Mouse (Mus musculus) liver, adult 2 months (tissue): ENCODE results near the gene Oas2. TPM values are rescaled to one million over a fixed set of nuclear protein-coding genes. Genes with fewer than 3 reads are reported as not detected.

ENCODE experiments used
- DNase-seq: peaks from one replicate; pipeline ENCODE4 v3.0.0-alpha.2; 2011; ENCODE audit warnings: low read depth, low spot score; ENCODE audit errors: extremely low read depth
- H3K27ac ChIP-seq: fragments of 200-500 bp; replicated peaks from 2 replicates; pipeline ENCODE4 v1.5.1; 2012; ENCODE audit warnings: low read depth, mild to moderate bottlenecking, control low read depth, inconsistent platforms, low read length; ENCODE audit not compliant: insufficient read depth
- H3K27me3 ChIP-seq: fragments of 200-500 bp; 2 replicates; pipeline ENCODE4 v1.6.1; 2012; ENCODE audit warnings: mild to moderate bottlenecking, moderate library complexity, low read length, inconsistent platforms; ENCODE audit not compliant: control insufficient read depth, insufficient read depth
- H3K36me3 ChIP-seq: fragments of 200-500 bp; 2 replicates; pipeline ENCODE4 v1.6.1; 2012; ENCODE audit warnings: low read length, inconsistent platforms; ENCODE audit not compliant: control insufficient read depth, insufficient read depth
- H3K4me1 ChIP-seq: fragments of 200-500 bp; 2 replicates; pipeline ENCODE4 v1.6.1; 2011; ENCODE audit warnings: low read length; ENCODE audit not compliant: control insufficient read depth, insufficient read depth
- H3K4me3 ChIP-seq: fragments of 200-500 bp; 2 replicates; pipeline ENCODE4 v1.5.1; 2011; ENCODE audit warnings: low read depth, mild to moderate bottlenecking, control low read depth, low read length, moderate library complexity; ENCODE audit not compliant: insufficient read depth
- H3K79me2 ChIP-seq: fragments of 200-500 bp; 2 replicates; pipeline ENCODE4 v1.6.1; 2012; ENCODE audit warnings: inconsistent platforms, mild to moderate bottlenecking, low read length, moderate library complexity; ENCODE audit not compliant: control insufficient read depth, insufficient read depth
- H3K9ac ChIP-seq: fragments of 200-500 bp; 2 replicates; pipeline ENCODE4 v1.6.1; 2012; ENCODE audit warnings: low read depth, mild to moderate bottlenecking, control low read depth, inconsistent platforms, low read length
- CTCF ChIP-seq: fragments of 200-500 bp; IDR thresholded peaks from 2 replicates; pipeline ENCODE4 v1.5.1; 2011; ENCODE audit warnings: low read depth, low read length, control low read depth
- POLR2A ChIP-seq: fragments of 200-500 bp; IDR thresholded peaks from 2 replicates; pipeline ENCODE4 v1.6.1; 2011; ENCODE audit warnings: low read length, control low read depth; ENCODE audit not compliant: insufficient read depth; ENCODE audit errors: extremely low read depth
- WGBS: fragments of 180-500 bp; shearing (Covaris S2); methylation state at CpG from one replicate; pipeline ENCODE4 v1.1.7; 2018; 5-methylcytosine and 5-hydroxymethylcytosine counted together
- polyA plus RNA-seq: library from polyadenylated mRNA; depleted of rRNA; stranded (reverse); fragments of >200 nt; gene quantifications from 2 replicates; pipeline ENCODE4 v1.2.3, GENCODE M21; 2012
- total RNA-seq: library from RNA; depleted of rRNA; stranded (reverse); fragments of >200 nt; gene quantifications from 2 replicates; pipeline ENCODE4 v1.2.3, GENCODE M21; 2014

Gene Oas2
- total and polyA plus RNA-seq, 2 experiments: 1.8 to 5.4 TPM

- Histone ChIP-seq H3K36me3 (no peaks in the 10 kb centered on the region), H3K4me3 (no peak overlapping the region), H3K9ac (no peak overlapping the region), H3K4me1 (no peaks in the 10 kb centered on the region), H3K79me2 (no peaks in the 10 kb centered on the region), H3K27me3 (no peaks in the 10 kb centered on the region), H3K27ac (no peak overlapping the region)
- DNase-seq: peak; percentile 1
- 69% methylated on average over 14 of the region's 14 CpGs for WGBS
- TF ChIP-seq POLR2A (no peak), CTCF (no peak)
These were observed 25.8 kb upstream of the Oas2 start for GRCm38 (mm10) chr5:120775287-120775985.

GRCm38 (mm10) chr5:120769396-120769795 is 19.7 kb upstream of the Oas2 start:
- WGBS: 64% methylated on average over 3 of the region's 3 CpGs
- Histone ChIP-seq H3K79me2 (no peaks in the 10 kb centered on the region), H3K36me3 (no peaks in the 10 kb centered on the region), H3K27me3 (no peaks in the 10 kb centered on the region), H3K9ac (no peak overlapping the region), H3K4me3 (no peak overlapping the region), H3K4me1 (no peaks in the 10 kb centered on the region), H3K27ac (no peak overlapping the region)
- TF ChIP-seq POLR2A (no peak), CTCF (no peak)
- DNase-seq: no peak

- no peak overlapping the region for H3K9ac ChIP-seq
- no peaks in the 10 kb centered on the region for H3K27me3 ChIP-seq
- DNase-seq: no peak
- TF ChIP-seq POLR2A: no peak
- TF ChIP-seq CTCF: no peak
- no peak overlapping the region for H3K27ac ChIP-seq
- no peaks in the 10 kb centered on the region for H3K4me1 ChIP-seq
- 60% methylated on average over 8 of the region's 8 CpGs for WGBS
- no peaks in the 10 kb centered on the region for H3K36me3 ChIP-seq
- no peak overlapping the region for H3K4me3 ChIP-seq
- no peaks in the 10 kb centered on the region for H3K79me2 ChIP-seq
These were observed 15.4 kb upstream of the Oas2 start for GRCm38 (mm10) chr5:120765010-120765409.

- no peak for DNase-seq
- TF ChIP-seq POLR2A: no peak
- TF ChIP-seq CTCF: no peak
These were observed 12.2 kb upstream of the Oas2 start for GRCm38 (mm10) chr5:120761901-120762300.

GRCm38 (mm10) chr5:120754215-120754614 is 4.6 kb upstream of the Oas2 start:
- Histone ChIP-seq H3K9ac (no peak overlapping the region), H3K4me1 (no peaks in the 10 kb centered on the region), H3K27me3 (no peaks in the 10 kb centered on the region), H3K4me3 (no peak overlapping the region), H3K27ac (no peak overlapping the region), H3K36me3 (no peaks in the 10 kb centered on the region), H3K79me2 (no peaks in the 10 kb centered on the region)
- TF ChIP-seq CTCF (no peak), POLR2A (no peak)
- whole genome bisulfite sequencing: 82% methylated on average over 4 of the region's 4 CpGs
- no peak for DNase-seq

More at GRCm38 (mm10) chr5:120761901-120762300, 12.2 kb upstream of the Oas2 start:
- Histone ChIP-seq H3K9ac (no peak overlapping the region), H3K4me3 (no peak overlapping the region), H3K79me2 (no peaks in the 10 kb centered on the region), H3K4me1 (no peaks in the 10 kb centered on the region), H3K27me3 (no peaks in the 10 kb centered on the region), H3K27ac (no peak overlapping the region), H3K36me3 (no peaks in the 10 kb centered on the region)
- WGBS: 31% methylated on average over 6 of the region's 6 CpGs

- no peak overlapping the region for H3K9ac ChIP-seq
- H3K36me3 ChIP-seq: no peaks in the 10 kb centered on the region
- H3K27ac ChIP-seq: no peak overlapping the region
- 75% methylated on average over 3 of the region's 3 CpGs for WGBS
- DNase-seq: no peak
- TF ChIP-seq CTCF (no peak), POLR2A (no peak)
- no peaks in the 10 kb centered on the region for H3K79me2 ChIP-seq
- no peaks in the 10 kb centered on the region for H3K4me1 ChIP-seq
- no peak overlapping the region for H3K4me3 ChIP-seq
- no peaks in the 10 kb centered on the region for H3K27me3 ChIP-seq
These were observed 3.1 kb upstream of the Oas2 start for GRCm38 (mm10) chr5:120752786-120753185.
